Mouse (Mus musculus): ENCODE data around the gene Arl5c. TPM values are rescaled to one million over a fixed set of nuclear protein-coding genes. Genes with fewer than 3 reads are reported as not detected.

The Arl5c gene
- total RNA-seq (2023): 55.7 TPM

DNA sequence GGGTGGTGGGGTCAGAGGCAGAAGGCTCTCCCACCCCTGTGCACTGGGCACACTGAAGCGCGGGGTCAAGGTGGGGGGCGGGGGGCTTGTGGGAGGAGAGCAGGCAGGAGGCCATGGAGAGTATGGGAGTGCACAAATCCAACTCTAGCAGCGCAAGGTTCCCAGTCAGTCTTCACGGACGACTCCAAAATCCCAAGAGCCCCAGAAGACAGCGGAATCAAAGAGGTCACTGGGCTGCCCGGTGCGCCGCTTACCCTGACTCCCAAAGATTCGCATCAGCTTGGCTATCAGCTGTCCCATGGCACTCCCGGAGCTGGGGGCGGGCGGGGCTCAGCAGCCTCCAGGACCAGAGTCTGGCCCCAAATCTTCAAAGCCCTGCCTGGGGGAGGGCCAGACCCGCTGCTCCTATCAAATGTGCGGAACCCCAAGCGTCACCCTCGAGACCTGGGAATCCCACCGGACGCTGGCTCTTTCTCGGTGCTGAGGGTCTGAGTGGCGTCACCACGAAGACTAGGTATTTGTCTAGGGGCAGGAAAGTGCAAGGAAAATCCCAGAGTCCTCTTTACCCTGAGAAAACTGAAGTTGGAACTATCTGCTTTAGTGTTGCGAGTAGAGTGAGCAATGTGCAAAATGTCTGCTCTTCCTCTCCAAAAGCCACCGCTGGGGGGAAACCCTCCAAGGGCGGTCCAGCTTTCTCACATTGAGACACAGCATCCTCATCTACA is at the start of gene Arl5c:
Gene Arl5c (minus strand): TSS at position 618 of the 725 bp plus-strand sequence.

DNA sequence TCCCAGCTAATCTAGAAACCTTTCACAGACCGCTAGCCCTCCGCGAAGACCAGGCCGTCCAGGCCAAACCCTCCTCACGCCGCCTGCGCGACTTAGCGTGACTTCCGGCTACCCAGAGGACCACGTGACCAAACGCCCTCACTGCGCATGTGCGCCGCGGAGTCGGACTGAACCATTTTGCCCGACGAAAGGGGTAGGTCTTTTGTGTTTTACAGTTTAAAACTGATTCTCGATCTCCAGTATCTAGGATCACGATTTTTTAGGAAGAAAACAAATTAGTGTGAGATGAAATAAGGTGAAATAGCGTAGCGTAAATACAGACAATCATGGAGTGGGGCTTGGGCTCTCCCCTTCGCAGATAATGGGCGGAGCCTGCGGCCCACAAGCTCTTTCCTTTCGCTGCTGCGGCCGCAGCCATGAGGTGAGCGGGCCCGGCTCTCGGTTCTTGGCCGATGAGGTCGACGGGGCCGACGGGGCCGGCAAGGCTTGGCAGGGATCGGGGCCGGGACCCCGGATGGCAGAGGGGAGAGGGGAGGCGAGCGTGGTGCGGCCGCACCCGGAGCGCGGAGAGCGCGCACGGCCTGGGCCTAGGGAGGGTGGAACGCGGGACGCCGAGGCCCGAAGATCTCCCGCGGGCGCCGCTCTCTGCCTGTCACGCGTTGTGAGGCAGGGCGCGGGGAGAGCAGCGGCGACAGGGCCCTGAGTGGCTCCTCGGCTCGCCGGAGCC is 30.8 kb upstream of the Arl5c start, which contains the start of gene Rpl19:
Gene Rpl19 (plus strand): TSS at position 141 of the 727 bp plus-strand sequence.

GRCm38 (mm10) chr11:98022555-98023371 is 26.8 kb upstream of the Arl5c start, which contains the start of gene Cacnb1:
Gene Cacnb1 (minus strand): TSS chr11:98023034.

DNA sequence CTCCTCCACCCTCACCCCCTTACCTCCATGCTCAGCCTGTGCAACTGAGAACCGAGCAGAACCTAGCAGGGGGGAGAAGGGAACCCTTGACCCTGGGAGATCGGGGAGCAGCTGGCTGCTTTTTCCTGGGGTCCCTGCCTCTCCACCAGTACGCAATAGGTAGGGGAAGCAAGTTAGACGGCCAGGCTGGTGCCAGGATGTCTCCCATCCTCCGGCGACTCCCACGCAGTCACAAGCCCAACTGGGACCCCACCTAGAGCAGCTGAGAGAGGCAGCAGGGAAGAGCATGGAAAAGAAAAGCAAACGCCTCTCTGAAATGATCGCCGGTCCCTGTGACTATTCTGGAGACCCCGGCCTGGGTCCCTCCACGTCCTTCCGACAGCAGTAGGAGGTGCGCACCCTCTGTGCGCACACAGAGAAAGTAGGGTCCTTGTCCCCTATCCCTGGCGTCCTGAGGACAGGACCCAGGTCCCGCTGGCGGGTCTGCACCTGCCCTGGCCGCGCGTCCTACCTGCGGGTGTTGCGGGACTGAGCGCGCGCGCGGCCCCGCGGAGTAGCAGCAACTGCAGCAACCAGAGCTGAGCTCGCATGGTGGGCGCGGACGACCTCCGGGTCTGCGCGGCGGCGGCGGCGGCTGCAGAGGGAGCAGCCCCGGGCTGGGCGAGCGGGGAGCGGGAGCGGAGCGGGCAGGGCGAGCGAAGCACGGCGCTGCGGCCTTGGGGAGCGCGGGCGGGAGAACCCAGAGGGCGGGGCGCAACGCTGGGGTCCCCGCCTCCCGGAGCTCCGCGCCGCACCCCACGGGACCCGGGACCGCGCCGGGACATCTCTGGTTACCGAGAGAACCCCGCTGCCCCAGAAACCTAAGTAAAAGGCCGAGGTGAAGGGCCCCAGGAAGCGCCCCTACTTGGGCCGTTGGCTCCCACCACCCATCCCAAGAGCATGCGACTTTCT is 10.0 kb downstream of the Arl5c start, which contains the start of gene Plxdc1:
Gene Plxdc1 (minus strand): TSS at position 718 of the 951 bp plus-strand sequence.

Other genes with a start within 250 kb of the Arl5c start
- 48.7 TPM for gene Cwc25, start 229.6 kb downstream of the Arl5c start, total RNA-seq (2023)
- 1.7 TPM for gene 1700001P01Rik, start 220.3 kb downstream of the Arl5c start, total RNA-seq (2023)
- 2,309 TPM for gene Rpl23, start 213.7 kb downstream of the Arl5c start, total RNA-seq (2023)
- 142 TPM for gene Lasp1, start 197.2 kb downstream of the Arl5c start, total RNA-seq (2023)
- 0.95 TPM for gene B230217C12Rik, start 155.4 kb downstream of the Arl5c start, total RNA-seq (2023)
- 1.4 TPM for gene Fbxo47, start 112.0 kb downstream of the Arl5c start, total RNA-seq (2023)
- 1.2 TPM for gene Plxdc1, start 9.7 kb downstream of the Arl5c start, total RNA-seq (2023)
- 28.2 TPM for gene Cacnb1, start 26.9 kb upstream of the Arl5c start, total RNA-seq (2023)
- 2,682 TPM for gene Rpl19, start 30.5 kb upstream of the Arl5c start, total RNA-seq (2023)
- gene Stac2, start 57.3 kb upstream of the Arl5c start, total RNA-seq (2023): 0.41 TPM
- 43.0 TPM for gene Fbxl20, start 154.2 kb upstream of the Arl5c start, total RNA-seq (2023)
- 75.6 TPM for gene Med1, start 197.1 kb upstream of the Arl5c start, total RNA-seq (2023)
- gene Cdk12, start 206.9 kb upstream of the Arl5c start, total RNA-seq (2023): 107 TPM

All from CD4-positive naive resting alpha-beta T cell, adult 57 days (primary cell).